Mouse (Mus musculus): ENCODE data around the gene Itga8.

DNA sequence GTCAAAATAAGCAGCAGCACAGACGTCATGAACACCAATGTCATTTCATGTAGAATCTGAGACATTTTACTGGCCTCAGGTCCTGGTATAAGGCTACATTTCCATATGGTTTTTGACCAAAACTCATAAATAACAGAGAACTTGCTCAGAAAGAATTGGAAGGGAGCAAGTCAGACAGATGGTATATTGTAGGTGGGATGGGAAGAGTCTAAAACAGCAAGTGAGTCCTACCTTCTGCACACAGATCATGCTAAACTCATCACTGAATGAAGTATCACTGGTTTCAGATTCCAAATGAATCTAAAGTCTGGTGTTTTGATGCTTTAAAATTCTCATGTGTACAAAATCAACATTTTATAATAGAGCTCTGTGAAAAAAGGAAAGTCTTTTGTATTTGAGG lies 198.5 kb downstream of the Itga8 start:
- TF ChIP-seq POLR2A (IDR thresholded peaks at IDR 0.05; ENCODE audit: insufficient read depth, low read depth, low read length) (no peak), CTCF (IDR thresholded peaks at IDR 0.05; ENCODE audit: insufficient read depth, low read depth, low read length) (no peak)
